30 mouse cellular contexts compared by ENCODE assay signal in genomic region chr5:100383782-100384510, GRCm38 (mm10).
"Had no signal": no experiment of that assay in that cellular context is flagged by ENCODE, and none has a peak within 500 bp of the region (broad histone marks: within the 10 kb centered on the region; RNA-seq: fewer than 3 reads in every experiment).

No protein-coding gene starts in this region.

- H3K4me3 ChIP-seq: left cerebral cortex, adult 2 months; limb, embryonic 10.5 days; limb, embryonic 12.5 days; limb, embryonic 13.5 days; limb, embryonic 15.5 days; liver, embryonic 12.5 days; liver, embryonic 13.5 days; liver, embryonic 15.5 days; lung, embryonic 15.5 days; megakaryocyte, embryonic 14.5 days; midbrain, embryonic 10.5 days; midbrain, embryonic 12.5 days; midbrain, embryonic 13.5 days; midbrain, embryonic 15.5 days; myocyte had no signal

- H3K4me1 ChIP-seq: limb, embryonic 12.5 days; limb, embryonic 13.5 days; limb, embryonic 15.5 days; liver, embryonic 12.5 days; liver, embryonic 13.5 days; liver, embryonic 15.5 days; lung, embryonic 15.5 days; megakaryocyte, embryonic 14.5 days; midbrain, embryonic 10.5 days; midbrain, embryonic 12.5 days; midbrain, embryonic 13.5 days; midbrain, embryonic 15.5 days had no signal

- DNase-seq: left cerebral cortex, postnatal 4 days; liver; liver, embryonic 13.5 days; liver, postnatal 0 days; lung, adult 18-20 months; lung, adult 2 months; lung, embryonic 14.5 days; lung, postnatal 10 days; lung, postnatal 14 days; lung, postnatal 36 days; midbrain, embryonic 14.5 days had no signal

- H3K9me3 ChIP-seq: limb, embryonic 10.5 days; limb, embryonic 12.5 days; limb, embryonic 13.5 days; limb, embryonic 15.5 days; liver, embryonic 12.5 days; liver, embryonic 13.5 days; liver, embryonic 15.5 days; lung, embryonic 15.5 days; megakaryocyte, embryonic 14.5 days; midbrain, embryonic 10.5 days; midbrain, embryonic 12.5 days; midbrain, embryonic 13.5 days; midbrain, embryonic 15.5 days had no signal

- H3K4me2 ChIP-seq: limb, embryonic 12.5 days; limb, embryonic 13.5 days; limb, embryonic 15.5 days; liver, embryonic 12.5 days; liver, embryonic 13.5 days; liver, embryonic 15.5 days; lung, embryonic 14.5 days; lung, embryonic 15.5 days; midbrain, embryonic 11.5 days; midbrain, embryonic 12.5 days; midbrain, embryonic 13.5 days; midbrain, embryonic 15.5 days had no signal

- H3K27ac ChIP-seq: left cerebral cortex, adult 2 months; limb, embryonic 10.5 days; limb, embryonic 12.5 days; limb, embryonic 13.5 days; limb, embryonic 15.5 days; liver, embryonic 12.5 days; liver, embryonic 13.5 days; liver, embryonic 14.5 days; liver, embryonic 15.5 days; lung, embryonic 15.5 days; macrophage; midbrain, embryonic 10.5 days; midbrain, embryonic 12.5 days; midbrain, embryonic 13.5 days; midbrain, embryonic 15.5 days had no signal

- H3K9ac ChIP-seq: limb, embryonic 12.5 days; limb, embryonic 13.5 days; limb, embryonic 15.5 days; liver, embryonic 12.5 days; liver, embryonic 13.5 days; liver, embryonic 14.5 days; liver, embryonic 15.5 days; liver, postnatal 0 days; lung, embryonic 14.5 days; lung, embryonic 15.5 days; midbrain, embryonic 12.5 days; midbrain, embryonic 13.5 days; midbrain, embryonic 15.5 days had no signal

- ATAC-seq: liver, embryonic 12.5 days; liver, postnatal 0 days; lung, postnatal 0 days; midbrain, embryonic 13.5 days; midbrain, embryonic 15.5 days; midbrain, embryonic 16.5 days had no signal

- H3K27me3 ChIP-seq: limb, embryonic 12.5 days; limb, embryonic 13.5 days; limb, embryonic 15.5 days; liver, embryonic 12.5 days; liver, embryonic 13.5 days; liver, embryonic 15.5 days; lung, embryonic 15.5 days; megakaryocyte, embryonic 14.5 days; midbrain, embryonic 12.5 days; midbrain, embryonic 13.5 days; midbrain, embryonic 15.5 days had no signal
